Mouse (Mus musculus): ENCODE results near the gene Anxa9.

DNA sequence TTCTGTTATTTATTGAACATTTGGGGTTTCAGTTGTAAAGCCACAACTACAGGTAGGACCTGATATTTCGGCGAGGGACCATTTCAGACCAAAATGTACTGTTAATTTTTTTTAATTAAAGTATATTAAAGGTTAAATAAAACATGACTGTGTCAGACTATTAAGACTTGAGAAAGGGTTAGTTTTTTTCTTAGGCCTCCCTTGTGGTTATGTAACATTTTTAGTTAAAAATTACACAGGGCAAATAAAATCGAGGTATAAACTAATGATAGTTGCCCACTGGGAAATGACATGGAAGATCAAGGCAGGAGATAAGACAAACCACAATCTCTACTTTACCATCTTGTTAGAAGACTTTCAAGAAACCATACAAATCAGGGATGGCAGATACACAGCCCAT is 16.5 kb upstream of the Anxa9 start:
- TF ChIP-seq CTCF (IDR thresholded peaks at IDR 0.05; ENCODE audit: borderline replicate concordance, control insufficient read depth, extremely low read depth, insufficient read depth, low read length, poor library complexity), result no peak
- no peak for TF ChIP-seq POLR2A (IDR thresholded peaks at IDR 0.05; ENCODE audit: control insufficient read depth, extremely low read depth, insufficient read depth, low read length, poor library complexity)
